Mouse (Mus musculus) heart, embryonic 13.5 days (tissue): ENCODE measurements at regions not wholly inside any gene's neighbourhood (a gene's known extent, or its start where the extent isn't known, plus 50 kb on each side); places are given as distances from the start of the nearest gene placed in this dataset.

Source experiments
- ATAC-seq: fragments of 200-750 bp; cut with Nextera tagmentation; 2 replicates; pipeline ENCODE4 v1.8.0; 2017; ENCODE audit warnings: moderate TSS enrichment; ENCODE audit not compliant: insufficient number of reproducible peaks, low FRiP score, low TSS enrichment; ENCODE audit errors: extremely low read depth
- H3K27ac ChIP-seq: fragments of 300-500 bp; sonication (generic); replicated peaks from 2 replicates; pipeline ENCODE4 v1.5.1; 2015; ENCODE audit warnings: moderate library complexity, mild to moderate bottlenecking, inconsistent platforms
- H3K27me3 ChIP-seq: fragments of 300-500 bp; sonication (generic); replicated peaks from 2 replicates; pipeline ENCODE4 v1.6.1; 2015; ENCODE audit warnings: mild to moderate bottlenecking, inconsistent platforms
- H3K36me3 ChIP-seq: fragments of 300-500 bp; sonication (generic); 2 replicates; pipeline ENCODE4 v1.6.1; 2015; ENCODE audit warnings: mild to moderate bottlenecking, inconsistent platforms
- H3K4me1 ChIP-seq: fragments of 300-500 bp; sonication (generic); 2 replicates; pipeline ENCODE4 v1.6.1; 2015; ENCODE audit warnings: inconsistent platforms
- H3K4me2 ChIP-seq: fragments of 300-500 bp; sonication (generic); 2 replicates; pipeline ENCODE4 v1.6.1; 2015; ENCODE audit warnings: inconsistent platforms, mild to moderate bottlenecking, moderate library complexity
- H3K4me3 ChIP-seq: fragments of 300-500 bp; sonication (generic); 2 replicates; pipeline ENCODE4 v1.5.1; 2015; ENCODE audit warnings: moderate library complexity, mild to moderate bottlenecking, inconsistent platforms
- H3K9ac ChIP-seq: fragments of 300-500 bp; sonication (generic); 2 replicates; pipeline ENCODE4 v1.6.1; 2015; ENCODE audit warnings: inconsistent platforms, mild to moderate bottlenecking, moderate library complexity
- H3K9me3 ChIP-seq: fragments of 300-500 bp; sonication (generic); 2 replicates; pipeline ENCODE4 v1.6.1; 2016; ENCODE audit warnings: inconsistent platforms
- WGBS: fragments of 180-500 bp; shearing (Covaris S2); methylation state at CpG from one replicate; pipeline ENCODE4 v1.1.7; 2015; ENCODE audit warnings: mixed read lengths; 5-methylcytosine and 5-hydroxymethylcytosine counted together

- WGBS, result 61% methylated on average over 4 of the region's 4 CpGs
- no peak for ATAC-seq
Observed at GRCm38 (mm10) chr9:63087195-63087594, 61.6 kb downstream of the Skor1 start.

GRCm38 (mm10) chr9:63086671-63087070, 62.1 kb downstream of the Skor1 start:
- Histone ChIP-seq H3K4me3 (no peak overlapping the region), H3K36me3 (no peaks in the 10 kb centered on the region), H3K9ac (no peak overlapping the region), H3K27me3 (no peaks in the 10 kb centered on the region), H3K9me3 (no peaks in the 10 kb centered on the region), H3K27ac (no peak overlapping the region), H3K4me2 (no peak overlapping the region), H3K4me1 (peaks cover 20% of the 10 kb centered on the region)
- 49% methylated on average over 1 of the region's 1 CpGs for WGBS
- no peak for ATAC-seq

More at GRCm38 (mm10) chr9:63087195-63087594, 61.6 kb downstream of the Skor1 start:
- H3K4me3 ChIP-seq, result no peak overlapping the region
- H3K27ac ChIP-seq, result no peak overlapping the region
- no peak overlapping the region for H3K9ac ChIP-seq
- H3K4me2 ChIP-seq, result no peak overlapping the region
- no peaks in the 10 kb centered on the region for H3K36me3 ChIP-seq
- no peaks in the 10 kb centered on the region for H3K9me3 ChIP-seq
- peaks cover 25% of the 10 kb centered on the region for H3K4me1 ChIP-seq
- H3K27me3 ChIP-seq, result no peaks in the 10 kb centered on the region

- no peak for ATAC-seq
- Histone ChIP-seq H3K4me3 (no peak overlapping the region), H3K9me3 (no peaks in the 10 kb centered on the region), H3K36me3 (no peaks in the 10 kb centered on the region), H3K27ac (no peak overlapping the region), H3K9ac (no peak overlapping the region), H3K27me3 (no peaks in the 10 kb centered on the region), H3K4me1 (peaks cover 3% of the 10 kb centered on the region; the same call in 1 of the 2 replicates), H3K4me2 (no peak overlapping the region)
- WGBS, result 74% methylated on average over 7 of the region's 7 CpGs
Observed at GRCm38 (mm10) chr9:63082830-63083229, 65.9 kb downstream of the Skor1 start.

- Histone ChIP-seq H3K36me3 (no peaks in the 10 kb centered on the region), H3K27me3 (no peaks in the 10 kb centered on the region), H3K9ac (no peak overlapping the region), H3K27ac (no peak overlapping the region), H3K4me2 (no peak overlapping the region), H3K4me1 (peaks cover 3% of the 10 kb centered on the region; the same call in 1 of the 2 replicates), H3K9me3 (no peaks in the 10 kb centered on the region), H3K4me3 (no peak overlapping the region)
- ATAC-seq, result no peak
- 81% methylated on average over 3 of the region's 3 CpGs for WGBS
Observed at GRCm38 (mm10) chr9:63082311-63082710, 66.5 kb downstream of the Skor1 start.

GRCm38 (mm10) chr9:63080406-63080805, 68.4 kb downstream of the Skor1 start:
- 82% methylated on average over 5 of the region's 5 CpGs for WGBS
- no peak overlapping the region for H3K27ac ChIP-seq
- no peak overlapping the region for H3K9ac ChIP-seq
- peaks cover 6% of the 10 kb centered on the region for H3K4me1 ChIP-seq
- no peaks in the 10 kb centered on the region for H3K9me3 ChIP-seq
- H3K36me3 ChIP-seq, result no peaks in the 10 kb centered on the region
- no peaks in the 10 kb centered on the region for H3K27me3 ChIP-seq
- H3K4me2 ChIP-seq, result no peak overlapping the region
- ATAC-seq, result no peak
- no peak overlapping the region for H3K4me3 ChIP-seq

- 0 out of 2 replicates have a peak overlapping the region, but pooled peaks have one; percentile 12 for H3K9ac ChIP-seq
- H3K4me2 ChIP-seq, result peak overlapping the region; percentile 7; the same call in 1 of the 2 replicates
- no peaks in the 10 kb centered on the region for H3K9me3 ChIP-seq
- ATAC-seq, result peak; percentile 63; the same call in 1 of the 2 replicates
- 6% methylated on average over 5 of the region's 5 CpGs for WGBS
- H3K36me3 ChIP-seq, result no peaks in the 10 kb centered on the region
- peak overlapping the region; percentile 67 for H3K27ac ChIP-seq
- peaks cover 34% of the 10 kb centered on the region for H3K4me1 ChIP-seq
- H3K27me3 ChIP-seq, result no peaks in the 10 kb centered on the region
- no peak overlapping the region for H3K4me3 ChIP-seq
Observed at GRCm38 (mm10) chr9:63075252-63075651, 73.5 kb downstream of the Skor1 start.

GRCm38 (mm10) chr9:63074803-63075202, 74.0 kb downstream of the Skor1 start:
- H3K36me3 ChIP-seq, result no peaks in the 10 kb centered on the region
- ATAC-seq, result no peak
- H3K4me3 ChIP-seq, result no peak overlapping the region
- no peaks in the 10 kb centered on the region for H3K27me3 ChIP-seq
- H3K9ac ChIP-seq, result no peak overlapping the region
- H3K4me2 ChIP-seq, result no peak overlapping the region
- no peaks in the 10 kb centered on the region for H3K9me3 ChIP-seq
- WGBS, result 29% methylated on average over 7 of the region's 7 CpGs
- H3K4me1 ChIP-seq, result peaks cover 39% of the 10 kb centered on the region
- H3K27ac ChIP-seq, result peak overlapping the region; percentile 67

GRCm38 (mm10) chr9:63074023-63074750, 74.6 kb downstream of the Skor1 start:
- Histone ChIP-seq H3K27ac (peak overlapping the region; percentile 67), H3K9ac (no peak overlapping the region), H3K4me2 (peak overlapping the region; percentile 32), H3K9me3 (no peaks in the 10 kb centered on the region), H3K27me3 (no peaks in the 10 kb centered on the region), H3K4me3 (no peak overlapping the region), H3K4me1 (peaks cover 44% of the 10 kb centered on the region), H3K36me3 (no peaks in the 10 kb centered on the region)
- WGBS, result 23% methylated on average over 10 of the region's 10 CpGs
- no peak for ATAC-seq

- Histone ChIP-seq H3K4me3 (no peak overlapping the region), H3K27ac (peak overlapping the region; percentile 60; the same call in 1 of the 2 replicates), H3K36me3 (no peaks in the 10 kb centered on the region), H3K4me1 (peaks cover 51% of the 10 kb centered on the region), H3K9me3 (no peaks in the 10 kb centered on the region), H3K9ac (peak overlapping the region; percentile 42), H3K27me3 (no peaks in the 10 kb centered on the region), H3K4me2 (peak overlapping the region; percentile 18; the same call in 1 of the 2 replicates)
- no peak for ATAC-seq
- 27% methylated on average over 6 of the region's 6 CpGs for WGBS
Observed at GRCm38 (mm10) chr9:63071032-63071431, 77.7 kb downstream of the Skor1 start.

GRCm38 (mm10) chr9:63069919-63070318, 78.8 kb downstream of the Skor1 start:
- Histone ChIP-seq H3K9ac (no peak overlapping the region), H3K4me2 (no peak overlapping the region), H3K27ac (no peak overlapping the region), H3K9me3 (no peaks in the 10 kb centered on the region), H3K4me1 (peaks cover 47% of the 10 kb centered on the region), H3K36me3 (no peaks in the 10 kb centered on the region), H3K27me3 (no peaks in the 10 kb centered on the region), H3K4me3 (no peak overlapping the region)
- ATAC-seq, result no peak
- WGBS, result 69% methylated on average over 6 of the region's 6 CpGs

GRCm38 (mm10) chr9:63067054-63067406, 79.3 kb upstream of the Pias1 start:
- 61% methylated on average over 2 of the region's 2 CpGs for WGBS
- Histone ChIP-seq H3K9me3 (peaks cover 12% of the 10 kb centered on the region), H3K27me3 (no peaks in the 10 kb centered on the region), H3K9ac (no peak overlapping the region), H3K4me2 (no peak overlapping the region), H3K4me3 (no peak overlapping the region), H3K4me1 (peaks cover 36% of the 10 kb centered on the region), H3K36me3 (no peaks in the 10 kb centered on the region), H3K27ac (no peak overlapping the region)
- no peak for ATAC-seq
